Mouse (Mus musculus): ENCODE data around the gene Thg1l. TPM values are rescaled to one million over a fixed set of nuclear protein-coding genes. Genes with fewer than 3 reads are reported as not detected.

The Thg1l gene
- total RNA-seq, 1 experiment from 2014 or later, result 23.2 TPM

GRCm38 (mm10) chr11:45897392-45897791, 57.9 kb downstream of the Thg1l start:
- no peak for ATAC-seq (replicated peaks in 1 of 2; ENCODE audit: insufficient read depth in 1 of 2, low FRiP score in 2 of 2, low TSS enrichment in 1 of 2, low read depth in 1 of 2, poor library complexity in 2 of 2, severe bottlenecking in 2 of 2)

Other genes with a start within 250 kb of the Thg1l start
- 126 and 161 TPM in 2 replicates for gene Clint1, start 103.4 kb downstream of the Thg1l start, total RNA-seq (2017)
- 4.2 and 4.6 TPM in 2 replicates for gene Lsm11, start 10.6 kb downstream of the Thg1l start, total RNA-seq (2017)
- not detected in 2 replicates for gene Sox30, start 24.8 kb upstream of the Thg1l start, total RNA-seq (2017)
- 4.3 and 13.2 TPM in 2 replicates for gene Gm12166, start 96.8 kb upstream of the Thg1l start, total RNA-seq (2017)
- 1.4 and 4.2 TPM in 2 replicates for gene Adam19, start 100.5 kb upstream of the Thg1l start, total RNA-seq (2017)
- gene Nipal4, start 211.0 kb upstream of the Thg1l start, total RNA-seq (2017), result not detected in 2 replicates